Mouse (Mus musculus) liver, embryonic 14 days (tissue): ENCODE data around the gene Dll4. TPM values are rescaled to one million over a fixed set of nuclear protein-coding genes. Genes with fewer than 3 reads are reported as not detected.

Experiments
- polyA plus RNA-seq: library from polyadenylated mRNA; depleted of rRNA; stranded (reverse); fragments of >200 nt; gene quantifications from 2 replicates; pipeline ENCODE4 v1.2.3, GENCODE M21; 2012; rRNA removed

Gene Dll4
- polyA plus RNA-seq = 1.2 and 1.3 TPM in 2 replicates

GRCm38 (mm10) chr2:119325568-119326143 lies at the start of gene Dll4:
Gene Dll4 (plus strand): TSS chr2:119325784.

GRCm38 (mm10) chr2:119288270-119288882 lies 37.2 kb upstream of the Dll4 start, which contains the start of gene Vps18:
Gene Vps18 (plus strand): TSS chr2:119288740.

GRCm38 (mm10) chr2:119350555-119351486 lies 25.2 kb downstream of the Dll4 start, which contains the start of gene Chac1:
Gene Chac1 (plus strand): TSS chr2:119351229.

Other genes starting within 250 kb of the Dll4 start
- gene Rad51, start 213.0 kb upstream of the Dll4 start, polyA plus RNA-seq = 24.9 and 28.9 TPM in 2 replicates
- gene Rmdn3, start 168.8 kb upstream of the Dll4 start, polyA plus RNA-seq = 21.8 and 25.6 TPM in 2 replicates
- gene Gchfr, start 158.0 kb upstream of the Dll4 start, polyA plus RNA-seq = 32.2 and 36.7 TPM in 2 replicates
- gene Gm14137, start 151.3 kb upstream of the Dll4 start, polyA plus RNA-seq = 0.01 TPM in 2 replicates
- gene Zfyve19, start 117.2 kb upstream of the Dll4 start, polyA plus RNA-seq = 14.0 and 16.3 TPM in 2 replicates
- 11.1 and 13.4 TPM in 2 replicates for gene Dnajc17, start 117.0 kb upstream of the Dll4 start, polyA plus RNA-seq
- gene Ppp1r14d, start 95.9 kb upstream of the Dll4 start, polyA plus RNA-seq = not detected in 2 replicates
- gene Spint1, start 88.4 kb upstream of the Dll4 start, polyA plus RNA-seq = 0.16 and 0.31 TPM in 2 replicates
- gene Rhov, start 54.5 kb upstream of the Dll4 start, polyA plus RNA-seq = 0.03 and 0.06 TPM in 2 replicates
- 3.2 and 3.7 TPM in 2 replicates for gene Vps18, start 37.0 kb upstream of the Dll4 start, polyA plus RNA-seq
- 0.98 and 2.0 TPM in 2 replicates for gene Chac1, start 25.4 kb downstream of the Dll4 start, polyA plus RNA-seq
- 4.4 and 4.8 TPM in 2 replicates for gene Ino80, start 151.9 kb downstream of the Dll4 start, polyA plus RNA-seq
- gene Exd1, start 221.8 kb downstream of the Dll4 start, polyA plus RNA-seq = 0.12 and 0.17 TPM in 2 replicates
- 26.8 and 34.6 TPM in 2 replicates for gene Chp1, start 221.9 kb downstream of the Dll4 start, polyA plus RNA-seq